Mouse (Mus musculus) liver, embryonic 15.5 days (tissue): Measurements from ENCODE around the gene Xpnpep1. TPM values are rescaled to one million over a fixed set of nuclear protein-coding genes. Genes with fewer than 3 reads are reported as not detected.

Experiments used
- ATAC-seq: fragments of 200-750 bp; cut with Nextera tagmentation; 2 replicates; pipeline ENCODE4 v1.8.0; 2017; ENCODE audit warnings: moderate number of reproducible peaks, mild to moderate bottlenecking, moderate library complexity; ENCODE audit not compliant: insufficient read depth
- H3K27ac ChIP-seq: fragments of 300-500 bp; sonication (generic); replicated peaks from 2 replicates; pipeline ENCODE4 v1.5.1; 2015; ENCODE audit warnings: mild to moderate bottlenecking, inconsistent platforms
- H3K27me3 ChIP-seq: fragments of 300-500 bp; sonication (generic); 2 replicates; pipeline ENCODE4 v1.6.1; 2015; ENCODE audit warnings: mild to moderate bottlenecking, inconsistent platforms
- H3K36me3 ChIP-seq: fragments of 300-500 bp; sonication (generic); replicated peaks from 2 replicates; pipeline ENCODE4 v1.6.1; 2015; ENCODE audit warnings: moderate library complexity, mild to moderate bottlenecking, inconsistent platforms
- H3K4me1 ChIP-seq: fragments of 300-500 bp; sonication (generic); replicated peaks from 2 replicates; pipeline ENCODE4 v1.6.1; 2015; ENCODE audit warnings: inconsistent platforms
- H3K4me2 ChIP-seq: fragments of 300-500 bp; sonication (generic); 2 replicates; pipeline ENCODE4 v1.6.1; 2015; ENCODE audit warnings: moderate library complexity, mild to moderate bottlenecking, inconsistent platforms
- H3K4me3 ChIP-seq: fragments of 300-500 bp; sonication (generic); replicated peaks from 2 replicates; pipeline ENCODE4 v1.5.1; 2015; ENCODE audit warnings: mild to moderate bottlenecking, inconsistent platforms
- H3K9ac ChIP-seq: fragments of 300-500 bp; sonication (generic); 2 replicates; pipeline ENCODE4 v1.6.1; 2015; ENCODE audit warnings: moderate library complexity, mild to moderate bottlenecking, inconsistent platforms
- H3K9me3 ChIP-seq: fragments of 300-500 bp; sonication (generic); replicated peaks from 2 replicates; pipeline ENCODE4 v1.6.1; 2016; ENCODE audit warnings: inconsistent platforms
- WGBS: fragments of 180-500 bp; shearing (Covaris S2); methylation state at CpG from one replicate; pipeline ENCODE4 v1.1.7; 2015; ENCODE audit warnings: mixed read lengths; ENCODE audit not compliant: insufficient replicate concordance; 5-methylcytosine and 5-hydroxymethylcytosine counted together
- polyA plus RNA-seq: library from polyadenylated mRNA; unstranded; fragments of >200 nt; fragmentation: Nextera tagmentation; extraction: Ambion mirVana; gene quantifications from 2 replicates; pipeline ENCODE4 v1.2.1, GENCODE M21; 2015

Xpnpep1 gene
- polyA plus RNA-seq, 1 experiment from 2014 or later: 83.4 TPM

- ATAC-seq: no peak
- H3K4me3 ChIP-seq: no peak overlapping the region
- no peaks in the 10 kb centered on the region for H3K36me3 ChIP-seq
- peaks cover 14% of the 10 kb centered on the region for H3K4me1 ChIP-seq
- H3K4me2 ChIP-seq: no peak overlapping the region
- H3K9me3 ChIP-seq: no peaks in the 10 kb centered on the region
- no peaks in the 10 kb centered on the region for H3K27me3 ChIP-seq
- no peak overlapping the region for H3K27ac ChIP-seq
- no peak overlapping the region for H3K9ac ChIP-seq
- 67% methylated on average over 5 of the region's 5 CpGs for WGBS
Observed at GRCm38 (mm10) chr19:53047208-53047607, 7.2 kb upstream of the Xpnpep1 start.

- Histone ChIP-seq H3K9me3 (no peaks in the 10 kb centered on the region), H3K4me1 (peaks cover 21% of the 10 kb centered on the region), H3K27ac (no peak overlapping the region), H3K4me3 (no peak overlapping the region), H3K27me3 (no peaks in the 10 kb centered on the region), H3K36me3 (no peaks in the 10 kb centered on the region), H3K9ac (no peak overlapping the region), H3K4me2 (no peak overlapping the region)
- WGBS: 69% methylated on average over 13 of the region's 13 CpGs
- no peak for ATAC-seq
Observed at GRCm38 (mm10) chr19:53043423-53044125, 3.6 kb upstream of the Xpnpep1 start.

- ATAC-seq: no peak
- WGBS: 54% methylated on average over 4 of the region's 4 CpGs
Observed at GRCm38 (mm10) chr19:53041570-53041969, 1.6 kb upstream of the Xpnpep1 start.

GRCm38 (mm10) chr19:53041133-53041510, 1.1 kb upstream of the Xpnpep1 start:
- no peaks in the 10 kb centered on the region for H3K27me3 ChIP-seq
- no peak overlapping the region for H3K27ac ChIP-seq
- H3K9ac ChIP-seq: no peak overlapping the region
- no peaks in the 10 kb centered on the region for H3K9me3 ChIP-seq
- peaks cover 41% of the 10 kb centered on the region for H3K4me1 ChIP-seq
- no peak overlapping the region for H3K4me3 ChIP-seq
- WGBS: 67% methylated on average over 5 of the region's 5 CpGs
- no peak overlapping the region for H3K4me2 ChIP-seq
- no peak for ATAC-seq
- 0 out of 2 replicates have a peak, but pooled peaks cover 3% of the 10 kb centered on the region for H3K36me3 ChIP-seq

More at GRCm38 (mm10) chr19:53041570-53041969, 1.6 kb upstream of the Xpnpep1 start:
- Histone ChIP-seq H3K4me3 (no peak overlapping the region), H3K36me3 (no peaks in the 10 kb centered on the region), H3K4me1 (peaks cover 36% of the 10 kb centered on the region), H3K9ac (no peak overlapping the region), H3K27ac (no peak overlapping the region), H3K27me3 (no peaks in the 10 kb centered on the region), H3K4me2 (no peak overlapping the region), H3K9me3 (no peaks in the 10 kb centered on the region)

- ATAC-seq: no peak
- Histone ChIP-seq H3K9ac (peak overlapping the region; percentile 35), H3K4me1 (peaks cover 56% of the 10 kb centered on the region), H3K9me3 (no peaks in the 10 kb centered on the region), H3K4me2 (peak overlapping the region; percentile 81), H3K27ac (peak overlapping the region; percentile 76), H3K27me3 (no peaks in the 10 kb centered on the region), H3K4me3 (peak overlapping the region; percentile 98), H3K36me3 (0 out of 2 replicates have a peak, but pooled peaks cover 3% of the 10 kb centered on the region)
- 47% methylated on average over 11 of the region's 11 CpGs for WGBS
Observed at GRCm38 (mm10) chr19:53039090-53039489, 924 bp downstream of the Xpnpep1 start.

GRCm38 (mm10) chr19:53038435-53038938, 1.5 kb downstream of the Xpnpep1 start:
- Histone ChIP-seq H3K4me3 (peak overlapping the region; percentile 98), H3K36me3 (0 out of 2 replicates have a peak, but pooled peaks cover 3% of the 10 kb centered on the region), H3K4me1 (peaks cover 57% of the 10 kb centered on the region), H3K27ac (peak overlapping the region; percentile 91), H3K27me3 (no peaks in the 10 kb centered on the region), H3K4me2 (peak overlapping the region; percentile 81), H3K9me3 (no peaks in the 10 kb centered on the region), H3K9ac (peak overlapping the region; percentile 98)
- ATAC-seq: peak; percentile 97
- under 1% methylated on average over 39 of the region's 39 CpGs for WGBS

GRCm38 (mm10) chr19:53037925-53038419, 2.0 kb downstream of the Xpnpep1 start:
- peak overlapping the region; percentile 98 for H3K9ac ChIP-seq
- H3K4me1 ChIP-seq: peaks cover 61% of the 10 kb centered on the region
- peak overlapping the region; percentile 91 for H3K27ac ChIP-seq
- no peaks in the 10 kb centered on the region for H3K27me3 ChIP-seq
- H3K36me3 ChIP-seq: 0 out of 2 replicates have a peak, but pooled peaks cover 3% of the 10 kb centered on the region
- peak overlapping the region; percentile 98 for H3K4me3 ChIP-seq
- under 1% methylated on average over 28 of the region's 28 CpGs for WGBS
- peak; percentile 47 for ATAC-seq
- H3K4me2 ChIP-seq: peak overlapping the region; percentile 81
- no peaks in the 10 kb centered on the region for H3K9me3 ChIP-seq

GRCm38 (mm10) chr19:53033159-53033943, 6.7 kb downstream of the Xpnpep1 start:
- H3K9ac ChIP-seq: peak overlapping the region; percentile 32
- no peaks in the 10 kb centered on the region for H3K9me3 ChIP-seq
- H3K27ac ChIP-seq: peak overlapping the region; percentile 93
- no peaks in the 10 kb centered on the region for H3K27me3 ChIP-seq
- H3K36me3 ChIP-seq: peaks cover 38% of the 10 kb centered on the region
- peak overlapping the region; percentile 14; the same call in 1 of the 2 replicates for H3K4me3 ChIP-seq
- H3K4me2 ChIP-seq: peak overlapping the region; percentile 62
- ATAC-seq: peak; percentile 75
- WGBS: 47% methylated on average over 10 of the region's 10 CpGs
- H3K4me1 ChIP-seq: peaks cover 81% of the 10 kb centered on the region

GRCm38 (mm10) chr19:53032647-53033046, 7.4 kb downstream of the Xpnpep1 start:
- peaks cover 45% of the 10 kb centered on the region for H3K36me3 ChIP-seq
- ATAC-seq: peak; percentile 70
- H3K4me1 ChIP-seq: peaks cover 77% of the 10 kb centered on the region
- H3K4me3 ChIP-seq: peak overlapping the region; percentile 27
- H3K9ac ChIP-seq: peak overlapping the region; percentile 32
- 26% methylated on average over 3 of the region's 3 CpGs for WGBS
- peak overlapping the region; percentile 62 for H3K4me2 ChIP-seq
- no peaks in the 10 kb centered on the region for H3K27me3 ChIP-seq
- H3K9me3 ChIP-seq: no peaks in the 10 kb centered on the region
- peak overlapping the region; percentile 93 for H3K27ac ChIP-seq

GRCm38 (mm10) chr19:53031957-53032371, 8.1 kb downstream of the Xpnpep1 start:
- peaks cover 71% of the 10 kb centered on the region for H3K4me1 ChIP-seq
- H3K9ac ChIP-seq: peak overlapping the region; percentile 32; the same call in 1 of the 2 replicates
- ATAC-seq: peak; percentile 87
- H3K27me3 ChIP-seq: no peaks in the 10 kb centered on the region
- 16% methylated on average over 8 of the region's 8 CpGs for WGBS
- H3K4me2 ChIP-seq: peak overlapping the region; percentile 62
- peak overlapping the region; percentile 27 for H3K4me3 ChIP-seq
- peaks cover 52% of the 10 kb centered on the region for H3K36me3 ChIP-seq
- H3K27ac ChIP-seq: peak overlapping the region; percentile 93
- no peaks in the 10 kb centered on the region for H3K9me3 ChIP-seq

- 92% methylated on average over 6 of the region's 6 CpGs for WGBS
- H3K4me1 ChIP-seq: peaks cover 54% of the 10 kb centered on the region
- H3K27ac ChIP-seq: no peak overlapping the region
- peaks cover 63% of the 10 kb centered on the region for H3K36me3 ChIP-seq
- H3K4me3 ChIP-seq: no peak overlapping the region
- no peaks in the 10 kb centered on the region for H3K27me3 ChIP-seq
- H3K4me2 ChIP-seq: no peak overlapping the region
- no peak for ATAC-seq
- H3K9me3 ChIP-seq: no peaks in the 10 kb centered on the region
- H3K9ac ChIP-seq: no peak overlapping the region
Observed at GRCm38 (mm10) chr19:53030279-53030678, 9.7 kb downstream of the Xpnpep1 start.
